Mouse (Mus musculus) myocyte (in vitro differentiated cells): ENCODE measurements around the gene Rab26. TPM values are rescaled to one million over a fixed set of nuclear protein-coding genes. Genes with fewer than 3 reads are reported as not detected.
A peak's percentile ranks its signal among the peaks of the same experiment; 100 is the strongest.

Experiments
- H3K27me3 ChIP-seq: one replicate; pipeline ENCODE4 v1.6.1; 2011; ENCODE audit not compliant: control insufficient read depth, insufficient read depth, insufficient read length
- H3K36me3 ChIP-seq: one replicate; pipeline ENCODE4 v1.6.1; 2011; ENCODE audit not compliant: control insufficient read depth, insufficient read depth
- H3K4me2 ChIP-seq: one replicate; pipeline ENCODE4 v1.6.1; 2011; ENCODE audit warnings: low read depth, control low read depth
- H3K4me3 ChIP-seq: one replicate; pipeline ENCODE4 v1.5.1; 2011; ENCODE audit warnings: mild to moderate bottlenecking, control low read depth, moderate library complexity
- H3K79me2 ChIP-seq: one replicate; pipeline ENCODE4 v1.6.1; 2011; ENCODE audit not compliant: control insufficient read depth, insufficient read depth
- H3ac ChIP-seq: one replicate; pipeline ENCODE4 v1.6.1; 2011; ENCODE audit not compliant: control insufficient read depth, insufficient read length
- CEBPB ChIP-seq: IDR thresholded peaks from 2 replicates; pipeline ENCODE4 v1.6.1; 2011; ENCODE audit warnings: mild to moderate bottlenecking, moderate library complexity; ENCODE audit not compliant: poor library complexity, insufficient read depth, severe bottlenecking
- E2F4 ChIP-seq: IDR thresholded peaks from one replicate; pipeline ENCODE4 v1.6.1; 2011; ENCODE audit warnings: mild to moderate bottlenecking, control low read depth, moderate library complexity; ENCODE audit not compliant: insufficient read depth
- MAX ChIP-seq: IDR thresholded peaks from one replicate; pipeline ENCODE4 v1.6.1; 2011; ENCODE audit warnings: low read depth, mild to moderate bottlenecking, control low read depth
- MYOD1 ChIP-seq, 3 experiments: IDR thresholded peaks; one replicate each; pipeline ENCODE4 v1.6.1; 2011; ENCODE audit warnings: control low read depth in 2 of 3, low read depth in 2 of 3, mild to moderate bottlenecking in 2 of 3, moderate library complexity in 1 of 3; ENCODE audit not compliant: insufficient read length in 2 of 3, control insufficient read depth in 1 of 3
- MYOG ChIP-seq, 3 experiments: IDR thresholded peaks; one replicate each; pipeline ENCODE4 v1.6.1; 2011; ENCODE audit warnings: control low read depth in 2 of 3, low read depth in 2 of 3, mild to moderate bottlenecking in 2 of 3; ENCODE audit not compliant: insufficient read length in 2 of 3, control insufficient read depth in 1 of 3, insufficient read depth in 1 of 3
- POLR2A ChIP-seq: IDR thresholded peaks from one replicate; pipeline ENCODE4 v1.6.1; 2011; ENCODE audit warnings: low read depth, mild to moderate bottlenecking, control low read depth, moderate library complexity; ENCODE audit not compliant: insufficient read length
- POLR2AphosphoS2 ChIP-seq: IDR thresholded peaks from one replicate; pipeline ENCODE4 v1.6.1; 2011; ENCODE audit warnings: low read depth, control low read depth; ENCODE audit not compliant: insufficient read length
- REST ChIP-seq: IDR thresholded peaks from one replicate; pipeline ENCODE4 v1.6.1; 2011; ENCODE audit warnings: mild to moderate bottlenecking, control low read depth, moderate library complexity; ENCODE audit not compliant: insufficient read depth, insufficient read length
- SRF ChIP-seq: IDR thresholded peaks from one replicate; pipeline ENCODE4 v1.6.1; 2011; ENCODE audit warnings: low read depth; ENCODE audit not compliant: control insufficient read depth, insufficient read length
- TCF12 ChIP-seq: IDR thresholded peaks from one replicate; pipeline ENCODE4 v1.6.1; 2011; ENCODE audit warnings: mild to moderate bottlenecking, control low read depth; ENCODE audit not compliant: poor library complexity, insufficient read depth, severe bottlenecking
- TCF3 ChIP-seq: IDR thresholded peaks from one replicate; pipeline ENCODE4 v1.6.1; 2011; ENCODE audit warnings: low read depth, control low read depth; ENCODE audit not compliant: insufficient read length
- USF1 ChIP-seq: IDR thresholded peaks from one replicate; pipeline ENCODE4 v1.6.1; 2011; ENCODE audit warnings: low read depth, mild to moderate bottlenecking, control low read depth, moderate library complexity
- polyA plus RNA-seq: library from polyadenylated mRNA; unstranded; fragments of >200 nt; fragmentation: generic; extraction: Trizol; gene quantifications from one replicate; pipeline ENCODE4 v1.2.1, GENCODE M21; 2012; ENCODE audit warnings: missing spikeins

Gene Rab26
- polyA plus RNA-seq, 1 experiment, result 0.35 TPM

- Histone ChIP-seq H3K4me3 (peak overlapping the region; percentile 42), H3K36me3 (no peaks in the 10 kb centered on the region), H3K79me2 (peaks cover 56% of the 10 kb centered on the region), H3K4me2 (peak overlapping the region; percentile 91), H3K27me3 (no peaks in the 10 kb centered on the region), H3ac (peak overlapping the region; percentile 76)
- TF ChIP-seq POLR2AphosphoS2 (no peak), REST (no peak), MYOG (IDR thresholded peaks at IDR 0.05; ENCODE audit: control insufficient read depth in 1 of 3, insufficient read depth in 1 of 3, insufficient read length in 2 of 3, low read depth in 2 of 3) (no peak), TCF3 (no peak), SRF (no peak), TCF12 (no peak), CEBPB (no peak), MYOD1 (IDR thresholded peaks at IDR 0.05; ENCODE audit: control insufficient read depth in 1 of 3, insufficient read length in 2 of 3, low read depth in 2 of 3) (no peak), POLR2A (no peak), E2F4 (no peak), USF1 (no peak), MAX (no peak)
Measured at GRCm38 (mm10) chr17:24551050-24551444, 17.0 kb upstream of the Rab26 start.

DNA sequence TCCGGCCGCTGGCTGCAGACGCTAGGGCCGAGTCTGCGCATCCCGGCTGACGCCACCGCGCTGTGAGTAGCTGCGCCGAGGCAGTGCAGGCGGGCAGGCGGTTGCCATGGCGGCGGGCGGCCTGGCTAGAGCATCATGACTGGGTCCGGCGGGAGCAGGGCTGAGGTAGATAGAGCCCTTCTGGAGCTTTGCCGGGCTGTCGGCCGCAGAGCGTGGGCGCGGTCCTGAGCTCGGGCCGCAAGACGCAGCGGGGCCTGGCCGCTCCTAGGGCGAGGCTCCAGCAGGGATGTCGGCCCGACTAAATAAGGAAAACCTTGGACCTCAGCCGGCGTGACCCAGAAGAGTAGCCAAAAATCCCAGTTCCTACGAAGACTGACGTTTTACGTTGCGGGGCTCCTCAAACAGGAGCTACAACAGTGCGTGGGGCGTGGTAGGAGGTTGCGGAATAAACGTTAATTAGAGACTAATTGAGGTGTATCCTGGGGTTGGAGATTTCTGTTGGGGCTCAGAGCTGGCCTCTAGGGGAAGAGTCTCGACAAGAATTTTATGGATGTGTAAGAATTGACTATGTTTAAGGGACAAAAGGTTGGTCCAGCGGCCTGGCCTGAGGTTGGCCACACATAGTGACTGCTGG is 16.5 kb upstream of the Rab26 start:
- H3K79me2 ChIP-seq, result peaks cover 50% of the 10 kb centered on the region
- H3K36me3 ChIP-seq, result no peaks in the 10 kb centered on the region
- H3ac ChIP-seq, result peak overlapping the region; percentile 76
- TF ChIP-seq REST, result no peak
- no peak for TF ChIP-seq USF1
- peak; percentile 32 for TF ChIP-seq POLR2AphosphoS2
- TF ChIP-seq MYOG (IDR thresholded peaks at IDR 0.05; ENCODE audit: control insufficient read depth in 1 of 3, insufficient read depth in 1 of 3, insufficient read length in 2 of 3, low read depth in 2 of 3), result peak in 2 of 3 experiments; percentile 36 to 67
- TF ChIP-seq MYOD1 (IDR thresholded peaks at IDR 0.05; ENCODE audit: control insufficient read depth in 1 of 3, insufficient read length in 2 of 3, low read depth in 2 of 3), result peak in 1 of 3 experiments; percentile 11
- TF ChIP-seq POLR2A, result peak; percentile 15
- TF ChIP-seq SRF, result peak; percentile 89
- no peak for TF ChIP-seq E2F4
- H3K27me3 ChIP-seq, result no peaks in the 10 kb centered on the region
- peak overlapping the region; percentile 91 for H3K4me2 ChIP-seq
- H3K4me3 ChIP-seq, result peak overlapping the region; percentile 42

- Histone ChIP-seq H3K79me2 (peaks cover 43% of the 10 kb centered on the region), H3K4me3 (peak within 1 kb of the TSS; percentile 42), H3K27me3 (peaks cover under 1% of the 10 kb centered on the region), H3ac (peak within 1 kb of the TSS; percentile 76), H3K4me2 (peak within 1 kb of the TSS; percentile 91), H3K36me3 (no peaks in the 10 kb centered on the region)
- TF ChIP-seq POLR2A, result peak; percentile 97
- peak; percentile 100 for TF ChIP-seq POLR2AphosphoS2
- TF ChIP-seq MYOG (IDR thresholded peaks at IDR 0.05; ENCODE audit: control insufficient read depth in 1 of 3, insufficient read depth in 1 of 3, insufficient read length in 2 of 3, low read depth in 2 of 3), result peak in 2 of 3 experiments; percentile 97
- peak in 2 of 3 experiments; percentile 91 to 96 for TF ChIP-seq MYOD1 (IDR thresholded peaks at IDR 0.05; ENCODE audit: control insufficient read depth in 1 of 3, insufficient read length in 2 of 3, low read depth in 2 of 3)
- TF ChIP-seq TCF3, result peak; percentile 83
- TF ChIP-seq CEBPB, result no peak
- peak; percentile 27 for TF ChIP-seq REST
- TF ChIP-seq MAX, result no peak
Measured at GRCm38 (mm10) chr17:24549618-24550415, 15.8 kb upstream of the Rab26 start, which contains the start of gene Pkd1. Gene Pkd1, plus strand, starts transcription at chr17:24549834.

DNA sequence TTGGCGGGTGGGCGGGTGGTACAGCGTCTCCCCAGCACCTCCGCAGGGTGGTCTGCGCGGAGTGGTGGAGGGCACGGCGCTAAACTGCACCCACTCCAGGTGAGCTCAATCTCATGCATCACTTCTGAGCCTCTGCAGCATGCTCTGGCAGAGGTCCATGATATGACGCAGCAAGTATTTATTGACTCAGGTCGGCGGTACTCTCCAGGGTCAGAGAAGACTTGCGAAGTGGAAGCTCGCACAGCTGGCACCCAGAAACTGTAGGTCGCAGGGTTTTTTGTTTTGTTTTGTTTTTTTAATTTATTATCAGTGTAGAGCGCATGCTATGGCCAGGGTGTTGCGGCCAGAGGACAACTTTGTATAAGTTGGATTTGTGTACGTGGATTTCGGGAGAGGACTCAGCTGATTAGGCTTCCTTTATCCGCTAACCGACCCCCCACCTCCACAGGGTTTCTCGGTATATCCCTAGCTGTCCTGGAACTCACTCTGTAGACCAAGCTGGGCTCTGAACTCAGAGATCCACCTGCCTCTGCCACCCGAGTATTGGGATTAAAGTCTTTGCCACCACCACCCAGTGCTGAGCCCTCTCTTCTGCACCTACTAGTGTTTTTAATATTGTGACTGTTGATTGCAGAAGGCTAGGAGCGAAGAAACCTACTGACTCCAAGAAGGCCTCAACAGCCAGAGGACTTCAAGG is 15.1 kb upstream of the Rab26 start:
- peaks cover 36% of the 10 kb centered on the region for H3K79me2 ChIP-seq
- TF ChIP-seq REST (no peak), MYOD1 (IDR thresholded peaks at IDR 0.05; ENCODE audit: control insufficient read depth in 1 of 3, insufficient read length in 2 of 3, low read depth in 2 of 3) (no peak), MAX (no peak), TCF3 (no peak), SRF (no peak), POLR2A (no peak), USF1 (no peak), POLR2AphosphoS2 (no peak), MYOG (IDR thresholded peaks at IDR 0.05; ENCODE audit: control insufficient read depth in 1 of 3, insufficient read depth in 1 of 3, insufficient read length in 2 of 3, low read depth in 2 of 3) (no peak), CEBPB (no peak), TCF12 (no peak), E2F4 (no peak)
- H3K27me3 ChIP-seq, result peaks cover 5% of the 10 kb centered on the region
- peak overlapping the region; percentile 42 for H3K4me3 ChIP-seq
- H3ac ChIP-seq, result no peak overlapping the region
- no peaks in the 10 kb centered on the region for H3K36me3 ChIP-seq
- peak overlapping the region; percentile 78 for H3K4me2 ChIP-seq
